Mouse (Mus musculus): ENCODE measurements around the gene Prps1l1.

Prps1l1 gene

GRCm38 (mm10) chr12:34984461-34984860 is at the start of gene Prps1l1:
Gene Prps1l1, plus strand, starts transcription at chr12:34984761.
- no peak for DNase-seq (ENCODE audit: extremely low spot score, low read depth, low spot score)

- no peak for DNase-seq (ENCODE audit: extremely low spot score, low read depth, low spot score)
These were observed 46.6 kb upstream of the Prps1l1 start for GRCm38 (mm10) chr12:34937918-34938317.

GRCm38 (mm10) chr12:34949066-34949706 is 35.4 kb upstream of the Prps1l1 start:
- DNase-seq (ENCODE audit: extremely low spot score, low read depth, low spot score): no peak

- no peak for DNase-seq (ENCODE audit: extremely low spot score, low read depth, low spot score)
These were observed 8.6 kb upstream of the Prps1l1 start for GRCm38 (mm10) chr12:34975991-34976390.

- DNase-seq (ENCODE audit: extremely low spot score, low read depth, low spot score): no peak
These were observed 1.3 kb downstream of the Prps1l1 start for GRCm38 (mm10) chr12:34985865-34986264.

GRCm38 (mm10) chr12:34989537-34990200 is 5.1 kb downstream of the Prps1l1 start:
- no peak for DNase-seq (ENCODE audit: extremely low spot score, low read depth, low spot score)

GRCm38 (mm10) chr12:34990387-34990786 is 5.8 kb downstream of the Prps1l1 start:
- no peak for DNase-seq (ENCODE audit: extremely low spot score, low read depth, low spot score)

- DNase-seq (ENCODE audit: extremely low spot score, low read depth, low spot score): no peak
These were observed 7.3 kb downstream of the Prps1l1 start for GRCm38 (mm10) chr12:34991900-34992299.

GRCm38 (mm10) chr12:34997597-34998182 is 13.1 kb downstream of the Prps1l1 start:
- DNase-seq (ENCODE audit: extremely low spot score, low read depth, low spot score): no peak

GRCm38 (mm10) chr12:34998778-34999467 is 14.4 kb downstream of the Prps1l1 start:
- no peak for DNase-seq (ENCODE audit: extremely low spot score, low read depth, low spot score)

- no peak for DNase-seq (ENCODE audit: extremely low spot score, low read depth, low spot score)
These were observed 15.8 kb downstream of the Prps1l1 start for GRCm38 (mm10) chr12:35000323-35000722.

GRCm38 (mm10) chr12:35005748-35006147 is 21.2 kb downstream of the Prps1l1 start:
- no peak for DNase-seq (ENCODE audit: extremely low spot score, low read depth, low spot score)

- no peak for DNase-seq (ENCODE audit: extremely low spot score, low read depth, low spot score)
These were observed 23.3 kb downstream of the Prps1l1 start for GRCm38 (mm10) chr12:35007851-35008250.

GRCm38 (mm10) chr12:35008340-35009137 is 24.0 kb downstream of the Prps1l1 start:
- peak; percentile 8 for DNase-seq (ENCODE audit: extremely low spot score, low read depth, low spot score)

GRCm38 (mm10) chr12:35011462-35011861 is 26.9 kb downstream of the Prps1l1 start:
- DNase-seq (ENCODE audit: extremely low spot score, low read depth, low spot score): no peak

- no peak for DNase-seq (ENCODE audit: extremely low spot score, low read depth, low spot score)
These were observed 29.4 kb downstream of the Prps1l1 start for GRCm38 (mm10) chr12:35013950-35014349.

- DNase-seq (ENCODE audit: extremely low spot score, low read depth, low spot score): no peak
These were observed 31.5 kb downstream of the Prps1l1 start for GRCm38 (mm10) chr12:35016056-35016455.

GRCm38 (mm10) chr12:35016481-35017250 is 32.1 kb downstream of the Prps1l1 start:
- no peak for DNase-seq (ENCODE audit: extremely low spot score, low read depth, low spot score)

GRCm38 (mm10) chr12:35018679-35019237 is 34.2 kb downstream of the Prps1l1 start:
- no peak for DNase-seq (ENCODE audit: extremely low spot score, low read depth, low spot score)

GRCm38 (mm10) chr12:35021285-35021684 is 36.7 kb downstream of the Prps1l1 start:
- DNase-seq (ENCODE audit: extremely low spot score, low read depth, low spot score): no peak

Data from hindlimb bud, embryonic 11.5 days (tissue).